Mouse (Mus musculus): Measurements from ENCODE around the gene Wnk4. TPM values are rescaled to one million over a fixed set of nuclear protein-coding genes. Genes with fewer than 3 reads are reported as not detected.

Gene Wnk4
- polyA plus RNA-seq, 1 experiment from 2014 or later = 23.5 TPM

DNA sequence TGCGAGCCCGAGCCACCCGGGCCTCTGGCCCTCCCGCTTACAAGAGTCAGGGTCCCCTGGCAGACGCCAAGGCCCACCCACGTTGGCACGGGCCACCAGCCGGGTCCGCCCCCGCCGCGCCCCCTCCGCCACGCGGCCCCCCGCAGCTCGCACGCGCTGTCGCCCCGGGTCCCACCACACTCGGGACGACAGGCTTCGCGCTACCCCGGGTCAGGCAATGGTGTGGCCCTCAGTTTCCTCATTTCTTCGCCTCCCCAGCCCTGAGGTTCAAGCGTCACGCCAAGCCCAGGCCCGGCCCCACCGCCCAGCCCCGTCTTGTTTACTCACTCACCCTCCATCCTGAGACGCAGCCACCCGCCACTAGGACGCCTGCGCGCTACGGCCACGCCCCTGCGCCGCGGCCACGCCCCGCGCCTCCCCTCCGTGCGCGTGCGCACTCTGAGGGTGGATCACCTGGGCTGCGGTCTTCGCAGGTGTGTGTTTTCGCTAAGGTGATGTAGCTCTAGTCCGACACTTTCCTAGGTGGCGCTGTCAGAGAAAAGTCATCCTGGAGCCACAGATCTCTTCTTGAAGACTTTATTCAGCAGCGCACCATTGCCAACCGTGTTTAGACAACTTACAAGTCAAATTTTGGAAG, 34.2 kb upstream of the Wnk4 start, which contains the start of gene Ezh1:
Ezh1 (minus strand) TSS at position 399 of the 637 bp plus-strand sequence.
- Histone ChIP-seq H3K27me3 (ENCODE audit: control insufficient read depth, insufficient read depth, low read length) (no peaks in the 10 kb centered on the region), H3K36me3 (ENCODE audit: control insufficient read depth, insufficient read depth, low read length) (no peaks in the 10 kb centered on the region), H3K4me1 (ENCODE audit: control insufficient read depth, insufficient read depth, low read length) (peaks cover 27% of the 10 kb centered on the region), H3K4me3 (replicated peaks; ENCODE audit: low read length) (peak within 1 kb of the TSS; percentile 84), H3K27ac (ENCODE audit: low read length) (peak within 1 kb of the TSS; percentile 89), H3K4me2 (ENCODE audit: low read depth, low read length) (peak within 1 kb of the TSS; percentile 72), H3K9ac (ENCODE audit: low read length) (peak within 1 kb of the TSS; percentile 95), H3K9me3 (replicated peaks; ENCODE audit: control insufficient read depth, low read length) (no peaks in the 10 kb centered on the region)
- ATAC-seq (ENCODE audit: insufficient read depth, low FRiP score) = peak; percentile 94
- under 1% methylated on average over 56 of the region's 56 CpGs for WGBS

DNA sequence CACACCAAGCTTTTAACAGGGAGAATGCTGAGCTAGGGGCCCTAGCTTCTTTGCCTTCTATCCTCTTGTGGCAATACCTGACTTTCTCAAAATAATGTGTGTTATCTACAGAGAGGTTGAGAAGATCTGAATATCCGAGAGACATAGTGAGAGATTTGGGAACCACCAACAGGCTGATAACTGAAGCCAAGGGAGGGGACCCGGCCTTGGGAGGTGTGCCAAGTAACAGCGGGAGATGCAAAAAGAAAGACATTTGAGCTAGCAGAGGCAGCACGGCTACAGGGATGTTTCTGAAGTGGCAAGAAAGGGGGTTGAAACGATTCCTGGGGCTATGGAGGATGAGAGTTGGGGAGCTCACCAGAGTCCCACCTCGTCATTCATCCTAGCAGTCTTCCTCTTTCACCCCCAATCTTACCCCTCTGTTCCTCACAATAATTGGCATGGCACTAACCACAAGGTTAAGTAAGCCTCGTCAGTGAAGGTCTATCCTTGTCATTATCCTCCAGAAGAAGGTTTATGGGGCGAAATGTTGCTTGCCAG, 30.9 kb upstream of the Wnk4 start:
- H3K4me3 ChIP-seq (replicated peaks; ENCODE audit: low read length) = no peak overlapping the region
- peak overlapping the region; percentile 36; the same call in 1 of the 2 replicates for H3K4me2 ChIP-seq (ENCODE audit: low read depth, low read length)
- H3K27me3 ChIP-seq (ENCODE audit: control insufficient read depth, insufficient read depth, low read length) = no peaks in the 10 kb centered on the region
- no peak for ATAC-seq (ENCODE audit: insufficient read depth, low FRiP score)
- peak overlapping the region; percentile 38; the same call in 1 of the 2 replicates for H3K9ac ChIP-seq (ENCODE audit: low read length)
- peak overlapping the region; percentile 94 for H3K27ac ChIP-seq (ENCODE audit: low read length)
- H3K9me3 ChIP-seq (replicated peaks; ENCODE audit: control insufficient read depth, low read length) = no peaks in the 10 kb centered on the region
- H3K36me3 ChIP-seq (ENCODE audit: control insufficient read depth, insufficient read depth, low read length) = no peaks in the 10 kb centered on the region
- 32% methylated on average over 8 of the region's 8 CpGs for WGBS
- H3K4me1 ChIP-seq (ENCODE audit: control insufficient read depth, insufficient read depth, low read length) = peaks cover 42% of the 10 kb centered on the region

DNA sequence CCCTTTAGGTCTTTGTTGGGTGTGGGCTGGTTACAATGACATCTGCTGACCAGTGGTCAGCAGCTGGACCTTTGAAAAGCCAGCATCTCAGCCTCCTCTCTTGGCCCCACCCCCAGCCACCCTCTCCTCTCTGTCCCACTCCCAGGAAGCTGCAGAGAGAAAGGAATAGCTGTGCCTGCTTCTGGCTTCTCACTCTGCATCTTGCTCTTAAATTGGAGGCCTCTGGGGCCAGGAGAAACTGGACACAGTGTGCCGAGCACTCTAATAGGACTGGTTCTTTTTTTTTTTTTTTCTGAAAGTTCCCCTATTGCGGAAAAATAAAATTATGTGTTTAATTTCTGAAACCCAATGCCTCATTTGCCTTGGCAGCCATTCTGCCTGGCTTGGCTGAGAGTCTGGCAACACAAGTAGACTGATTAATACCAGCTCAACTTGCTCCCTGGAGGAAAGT, 30.3 kb upstream of the Wnk4 start:
- no peak for ATAC-seq (ENCODE audit: insufficient read depth, low FRiP score)
- Histone ChIP-seq H3K27ac (ENCODE audit: low read length) (peak overlapping the region; percentile 94), H3K36me3 (ENCODE audit: control insufficient read depth, insufficient read depth, low read length) (no peaks in the 10 kb centered on the region), H3K4me3 (replicated peaks; ENCODE audit: low read length) (no peak overlapping the region), H3K4me2 (ENCODE audit: low read depth, low read length) (peak overlapping the region; percentile 52), H3K4me1 (ENCODE audit: control insufficient read depth, insufficient read depth, low read length) (peaks cover 37% of the 10 kb centered on the region), H3K9ac (ENCODE audit: low read length) (peak overlapping the region; percentile 38; the same call in 1 of the 2 replicates), H3K9me3 (replicated peaks; ENCODE audit: control insufficient read depth, low read length) (no peaks in the 10 kb centered on the region), H3K27me3 (ENCODE audit: control insufficient read depth, insufficient read depth, low read length) (no peaks in the 10 kb centered on the region)
- WGBS = 32% methylated on average over 2 of the region's 2 CpGs

DNA sequence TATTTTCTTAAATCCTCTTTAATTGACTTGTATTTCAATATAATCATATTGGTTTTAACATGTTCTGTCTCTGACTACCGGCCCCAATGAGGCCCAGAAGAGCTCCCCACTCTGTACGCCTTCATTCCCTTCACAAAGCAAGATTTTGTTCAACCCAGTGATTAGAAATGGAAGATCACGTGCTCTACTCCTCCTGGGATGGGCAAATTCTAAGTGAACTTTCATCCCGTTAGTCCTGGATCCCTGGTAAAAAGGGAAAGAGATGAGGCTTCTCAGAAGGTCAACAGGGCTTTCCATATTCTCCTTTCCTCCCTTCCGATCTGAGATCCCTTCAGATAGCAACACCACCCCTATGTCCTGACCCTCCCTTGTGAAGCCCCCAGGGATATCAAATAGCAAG, 29.8 kb upstream of the Wnk4 start:
- ATAC-seq (ENCODE audit: insufficient read depth, low FRiP score) = no peak
- Histone ChIP-seq H3K4me3 (replicated peaks; ENCODE audit: low read length) (peak overlapping the region; percentile 5; the same call in 1 of the 2 replicates), H3K4me1 (ENCODE audit: control insufficient read depth, insufficient read depth, low read length) (peaks cover 33% of the 10 kb centered on the region), H3K27me3 (ENCODE audit: control insufficient read depth, insufficient read depth, low read length) (no peaks in the 10 kb centered on the region), H3K4me2 (ENCODE audit: low read depth, low read length) (peak overlapping the region; percentile 52), H3K36me3 (ENCODE audit: control insufficient read depth, insufficient read depth, low read length) (no peaks in the 10 kb centered on the region), H3K9ac (ENCODE audit: low read length) (peak overlapping the region; percentile 63), H3K9me3 (replicated peaks; ENCODE audit: control insufficient read depth, low read length) (no peaks in the 10 kb centered on the region), H3K27ac (ENCODE audit: low read length) (peak overlapping the region; percentile 94)
- WGBS = 22% methylated on average over 5 of the region's 5 CpGs

DNA sequence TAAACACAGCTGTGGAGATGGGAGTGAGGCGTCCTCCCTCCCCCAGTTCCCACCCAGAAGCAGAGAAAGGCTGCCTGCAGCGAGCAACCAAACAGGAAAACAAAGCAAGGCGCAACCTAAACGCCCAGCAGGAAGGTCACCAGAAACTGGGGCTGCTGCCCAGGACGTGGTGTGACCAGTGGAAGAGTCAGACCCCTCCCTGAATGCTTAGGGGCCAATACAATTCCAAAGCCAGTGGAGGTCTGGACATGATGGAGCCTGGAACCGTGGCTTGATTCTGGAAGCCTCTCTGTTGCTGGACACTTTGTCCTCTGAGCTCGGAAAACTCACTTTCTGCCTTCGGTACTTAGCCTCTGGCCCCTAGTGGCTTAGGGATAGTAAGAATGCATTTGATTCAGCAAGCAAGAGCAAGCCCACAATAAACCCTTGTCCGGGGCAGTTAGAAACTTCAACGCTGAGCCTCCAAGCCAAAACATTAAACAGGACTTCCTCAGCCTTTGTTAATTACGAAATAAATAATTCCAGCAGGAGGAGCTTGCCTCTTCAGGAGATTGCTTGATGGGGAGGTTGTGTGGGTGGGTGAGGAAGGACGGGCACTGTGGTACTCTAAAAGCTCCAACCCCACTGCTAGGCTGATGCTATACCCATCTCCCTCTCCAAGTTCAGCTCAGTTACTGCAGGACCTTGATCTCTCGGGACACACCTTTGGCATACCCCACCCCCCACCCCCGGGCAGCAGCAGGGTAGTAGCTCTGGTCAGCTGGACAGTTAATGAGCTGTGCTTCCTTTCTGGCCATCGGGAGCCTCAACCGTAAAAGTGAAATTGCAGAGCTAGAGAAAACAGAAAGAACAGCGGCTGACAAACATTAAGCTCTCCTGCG, 29.1 kb upstream of the Wnk4 start:
- H3K9ac ChIP-seq (ENCODE audit: low read length) = peak overlapping the region; percentile 63

DNA sequence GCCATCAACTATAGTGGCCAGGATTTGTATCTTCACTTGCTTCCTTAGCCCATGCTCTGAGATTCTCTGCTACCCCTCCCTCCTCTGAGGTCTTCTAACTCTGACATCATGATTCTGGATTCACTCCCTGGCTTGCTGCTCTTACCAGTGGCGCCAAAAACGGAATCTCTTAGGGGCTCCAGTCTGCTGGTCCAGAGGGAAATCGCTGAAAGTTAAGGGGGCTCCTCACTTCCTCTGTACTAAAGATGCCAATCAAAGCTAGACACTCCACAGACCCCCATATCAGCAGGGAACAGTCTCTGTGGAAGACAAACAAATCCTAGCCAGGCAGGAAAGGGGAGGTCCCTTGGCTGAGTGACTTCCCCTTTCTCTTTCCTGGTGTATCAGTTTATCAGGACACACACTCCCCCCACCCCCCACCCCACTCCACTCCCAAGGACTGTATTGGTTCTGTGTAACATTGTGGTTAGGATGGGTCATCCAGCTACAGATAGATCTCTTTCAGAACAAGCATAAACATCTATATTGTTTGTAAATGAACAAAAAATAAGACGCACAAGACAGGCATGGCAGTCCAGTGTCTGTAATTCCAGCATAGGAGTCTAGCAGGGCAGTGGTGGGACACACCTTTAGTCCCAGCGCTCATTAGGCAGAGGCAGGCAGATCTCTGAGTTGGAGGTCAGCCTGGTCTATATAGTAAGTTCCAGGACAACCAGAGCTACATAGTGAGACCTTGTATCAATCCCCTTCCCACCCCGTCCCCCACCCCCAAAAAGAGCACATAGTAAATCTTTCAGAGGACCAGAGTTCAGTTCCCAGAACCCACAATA, 28.1 kb upstream of the Wnk4 start:
- Histone ChIP-seq H3K9me3 (replicated peaks; ENCODE audit: control insufficient read depth, low read length) (no peaks in the 10 kb centered on the region), H3K27ac (ENCODE audit: low read length) (peak overlapping the region; percentile 94), H3K4me1 (ENCODE audit: control insufficient read depth, insufficient read depth, low read length) (peaks cover 30% of the 10 kb centered on the region), H3K9ac (ENCODE audit: low read length) (peak overlapping the region; percentile 63; the same call in 1 of the 2 replicates), H3K27me3 (ENCODE audit: control insufficient read depth, insufficient read depth, low read length) (no peaks in the 10 kb centered on the region), H3K4me3 (replicated peaks; ENCODE audit: low read length) (peak overlapping the region; percentile 30), H3K36me3 (ENCODE audit: control insufficient read depth, insufficient read depth, low read length) (no peaks in the 10 kb centered on the region), H3K4me2 (ENCODE audit: low read depth, low read length) (peak overlapping the region; percentile 52)
- 40% methylated on average over 6 of the region's 6 CpGs for WGBS
- ATAC-seq (ENCODE audit: insufficient read depth, low FRiP score) = peak; percentile 78

More for the DNA sequence above, 29.1 kb upstream of the Wnk4 start:
- Histone ChIP-seq H3K4me3 (replicated peaks; ENCODE audit: low read length) (peak overlapping the region; percentile 30), H3K9me3 (replicated peaks; ENCODE audit: control insufficient read depth, low read length) (no peaks in the 10 kb centered on the region), H3K27ac (ENCODE audit: low read length) (peak overlapping the region; percentile 94), H3K36me3 (ENCODE audit: control insufficient read depth, insufficient read depth, low read length) (no peaks in the 10 kb centered on the region), H3K4me2 (ENCODE audit: low read depth, low read length) (peak overlapping the region; percentile 52), H3K4me1 (ENCODE audit: control insufficient read depth, insufficient read depth, low read length) (peaks cover 30% of the 10 kb centered on the region), H3K27me3 (ENCODE audit: control insufficient read depth, insufficient read depth, low read length) (no peaks in the 10 kb centered on the region)
- ATAC-seq (ENCODE audit: insufficient read depth, low FRiP score) = peak; percentile 36
- WGBS = 10% methylated on average over 18 of the region's 18 CpGs

DNA sequence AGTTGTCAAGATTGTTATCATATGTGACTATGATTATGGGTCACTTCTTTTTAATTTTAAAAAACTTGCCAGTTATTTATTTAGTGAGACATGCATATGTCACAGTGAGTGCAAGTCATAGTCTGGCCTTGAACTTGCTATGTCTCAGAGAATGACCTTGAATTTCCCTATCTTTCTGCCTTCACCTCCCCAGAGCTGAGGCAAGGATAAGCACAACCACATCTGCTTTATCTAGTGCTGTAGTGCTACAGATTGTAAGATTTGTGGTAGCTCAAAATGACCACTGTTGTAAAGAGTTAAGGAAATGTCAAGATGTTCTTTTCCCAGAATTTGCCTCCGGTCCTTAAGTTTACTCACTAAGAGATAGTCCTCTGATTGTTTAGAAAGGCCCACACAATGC, 27.1 kb upstream of the Wnk4 start:
- Histone ChIP-seq H3K4me3 (replicated peaks; ENCODE audit: low read length) (no peak overlapping the region), H3K36me3 (ENCODE audit: control insufficient read depth, insufficient read depth, low read length) (no peaks in the 10 kb centered on the region), H3K27ac (ENCODE audit: low read length) (no peak overlapping the region), H3K27me3 (ENCODE audit: control insufficient read depth, insufficient read depth, low read length) (no peaks in the 10 kb centered on the region), H3K9me3 (replicated peaks; ENCODE audit: control insufficient read depth, low read length) (no peaks in the 10 kb centered on the region), H3K4me1 (ENCODE audit: control insufficient read depth, insufficient read depth, low read length) (peaks cover 38% of the 10 kb centered on the region), H3K9ac (ENCODE audit: low read length) (no peak overlapping the region), H3K4me2 (ENCODE audit: low read depth, low read length) (no peak overlapping the region)
- ATAC-seq (ENCODE audit: insufficient read depth, low FRiP score) = no peak
- 62% methylated on average over 1 of the region's 1 CpGs for WGBS

DNA sequence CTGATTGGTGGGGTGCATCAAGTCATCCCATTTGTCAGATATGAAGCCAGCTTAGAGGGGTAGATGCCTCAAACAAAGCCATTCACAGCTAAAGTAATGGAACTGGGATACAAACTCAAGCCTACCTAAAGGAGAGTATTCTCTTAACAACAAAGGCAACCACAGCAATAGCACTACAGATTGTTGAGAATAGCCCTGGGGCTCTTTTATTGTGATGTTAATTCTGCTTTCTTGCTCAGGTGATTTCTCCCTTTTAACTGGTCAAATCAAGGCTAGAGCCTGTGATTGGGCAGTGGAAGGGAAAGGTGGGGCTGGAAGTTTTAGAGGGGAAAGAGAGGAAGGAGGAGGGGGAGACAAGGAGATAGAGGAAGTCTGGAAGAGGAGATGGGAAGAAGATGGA, 26.2 kb upstream of the Wnk4 start:
- H3K27ac ChIP-seq (ENCODE audit: low read length) = no peak overlapping the region
- no peaks in the 10 kb centered on the region for H3K9me3 ChIP-seq (replicated peaks; ENCODE audit: control insufficient read depth, low read length)
- H3K4me1 ChIP-seq (ENCODE audit: control insufficient read depth, insufficient read depth, low read length) = peaks cover 38% of the 10 kb centered on the region
- H3K27me3 ChIP-seq (ENCODE audit: control insufficient read depth, insufficient read depth, low read length) = no peaks in the 10 kb centered on the region
- no peak for ATAC-seq (ENCODE audit: insufficient read depth, low FRiP score)
- H3K36me3 ChIP-seq (ENCODE audit: control insufficient read depth, insufficient read depth, low read length) = no peaks in the 10 kb centered on the region
- H3K4me3 ChIP-seq (replicated peaks; ENCODE audit: low read length) = no peak overlapping the region
- H3K4me2 ChIP-seq (ENCODE audit: low read depth, low read length) = no peak overlapping the region
- H3K9ac ChIP-seq (ENCODE audit: low read length) = no peak overlapping the region
